Mouse (Mus musculus) stomach, adult 2 months (tissue): ENCODE results near the gene Chm. TPM values are rescaled to one million over a fixed set of nuclear protein-coding genes. Genes with fewer than 3 reads are reported as not detected.

Source experiments
- polyA plus RNA-seq: library from polyadenylated mRNA; depleted of rRNA; stranded (reverse); fragments of >200 nt; gene quantifications from 2 replicates; pipeline ENCODE4 v1.2.3, GENCODE M21; 2012; rRNA removed

Chm gene
- polyA plus RNA-seq: 0.15 and 0.25 TPM in 2 replicates

GRCm38 (mm10) chrX:113185230-113185985, at the start of gene Chm:
Gene Chm, minus strand, starts transcription at chrX:113185517.

Other genes with a start within 250 kb of the Chm start
- 0.06 TPM in 1 of 2 replicates, not detected in the other for gene Dach2, start 112.0 kb upstream of the Chm start, polyA plus RNA-seq